Mouse (Mus musculus) G1E (cell line): Measurements from ENCODE around the gene Fbxo39.

Experiments used
- CTCF ChIP-seq: IDR thresholded peaks from 2 replicates; pipeline ENCODE4 v1.5.1; 2012; ENCODE audit warnings: low read depth, low read length, inconsistent platforms, mixed read lengths
- TAL1 ChIP-seq: conservative IDR thresholded peaks from 2 replicates; pipeline ENCODE4 v1.6.1; 2012; ENCODE audit warnings: low read depth, low read length, inconsistent platforms, mixed read lengths

DNA sequence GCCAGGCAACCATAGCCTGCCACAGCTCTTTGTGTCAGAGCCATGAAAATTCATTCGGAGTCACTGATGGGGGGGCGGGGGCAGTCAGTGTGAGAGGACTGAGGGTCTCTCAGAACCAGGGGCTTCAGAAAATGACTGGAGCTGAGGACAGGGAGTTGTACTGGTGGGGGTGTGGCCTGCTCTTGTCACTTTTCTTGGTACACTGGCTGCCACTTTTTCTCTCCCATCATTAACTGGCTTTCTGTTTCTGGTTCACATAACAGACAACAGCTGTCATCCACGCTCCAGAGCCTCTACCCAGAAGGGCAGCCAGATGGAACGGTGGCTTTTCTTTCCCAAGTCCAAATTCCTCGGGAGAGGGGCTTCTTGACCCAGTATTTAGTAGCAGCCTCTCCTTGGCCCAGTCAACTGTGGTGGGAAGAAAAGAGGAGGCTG, 24.2 kb downstream of the Fbxo39 start:
- no peak for TF ChIP-seq CTCF
- TF ChIP-seq TAL1 = no peak
